Mouse (Mus musculus) megakaryocyte-erythroid progenitor cell, adult 5-6 weeks (primary cell): ENCODE measurements around the gene Gm12248. TPM values are rescaled to one million over a fixed set of nuclear protein-coding genes. Genes with fewer than 3 reads are reported as not detected.

ENCODE experiments used
- ATAC-seq: replicated peaks from 2 replicates; pipeline ENCODE4 v1.8.0; 2016; ENCODE audit warnings: mild to moderate bottlenecking, inconsistent platforms; ENCODE audit not compliant: severe bottlenecking, poor library complexity, low FRiP score, low TSS enrichment
- total RNA-seq, 2 experiments: library from RNA; stranded (forward) in 1 of 2; stranded (reverse) in 1 of 2; fragments of 200-1000, 215-1000 nt in 1 of 2; fragments of >200 nt in 1 of 2; fragmentation: Nextera tagmentation in 1 of 2; gene quantifications; 2 replicates each; pipeline ENCODE4 v1.2.3; 2014 to 2017

The Gm12248 gene
- total RNA-seq, 2 experiments from 2014 or later, result not detected

- peak; percentile 71 for ATAC-seq
Measured at GRCm38 (mm10) chr11:58057455-58057854, 35.5 kb downstream of the Gm12248 start.

- ATAC-seq, result no peak
Measured at GRCm38 (mm10) chr11:58046438-58046837, 46.5 kb downstream of the Gm12248 start.

- ATAC-seq, result no peak
Measured at GRCm38 (mm10) chr11:58042861-58043431, 50.0 kb downstream of the Gm12248 start.

GRCm38 (mm10) chr11:58039027-58039426, 53.9 kb downstream of the Gm12248 start:
- ATAC-seq, result 0 out of 2 replicates have a peak, but pooled peaks have one; percentile 66

- ATAC-seq, result 0 out of 2 replicates have a peak, but pooled peaks have one; percentile 31
Measured at GRCm38 (mm10) chr11:58033635-58034034, 59.3 kb downstream of the Gm12248 start.

GRCm38 (mm10) chr11:58031176-58031575, 61.8 kb downstream of the Gm12248 start:
- ATAC-seq, result no peak

GRCm38 (mm10) chr11:58029869-58030268, 63.1 kb downstream of the Gm12248 start:
- ATAC-seq, result no peak

GRCm38 (mm10) chr11:58028981-58029380, 64.0 kb downstream of the Gm12248 start:
- no peak for ATAC-seq

- no peak for ATAC-seq
Measured at GRCm38 (mm10) chr11:58026860-58027259, 66.1 kb downstream of the Gm12248 start.

- ATAC-seq, result no peak
Measured at GRCm38 (mm10) chr11:58026337-58026736, 66.6 kb downstream of the Gm12248 start.

- no peak for ATAC-seq
Measured at GRCm38 (mm10) chr11:58025881-58026280, 67.1 kb downstream of the Gm12248 start.

GRCm38 (mm10) chr11:58024671-58025070, 68.3 kb downstream of the Gm12248 start:
- peak; percentile 34; the same call in 1 of the 2 replicates for ATAC-seq

- ATAC-seq, result no peak
Measured at GRCm38 (mm10) chr11:58024271-58024670, 68.7 kb downstream of the Gm12248 start.

GRCm38 (mm10) chr11:58021618-58022017, 71.3 kb downstream of the Gm12248 start:
- ATAC-seq, result no peak

GRCm38 (mm10) chr11:58021095-58021494, 71.8 kb downstream of the Gm12248 start:
- no peak for ATAC-seq

- ATAC-seq, result no peak
Measured at GRCm38 (mm10) chr11:58018701-58019100, 74.2 kb downstream of the Gm12248 start.

- peak; percentile 56; the same call in 1 of the 2 replicates for ATAC-seq
Measured at GRCm38 (mm10) chr11:58018287-58018686, 74.6 kb downstream of the Gm12248 start.

GRCm38 (mm10) chr11:58017422-58017821, 75.5 kb downstream of the Gm12248 start:
- no peak for ATAC-seq

GRCm38 (mm10) chr11:58016371-58016770, 76.6 kb downstream of the Gm12248 start:
- no peak for ATAC-seq

GRCm38 (mm10) chr11:58015339-58015738, 77.6 kb downstream of the Gm12248 start:
- no peak for ATAC-seq

GRCm38 (mm10) chr11:58014604-58015003, 78.3 kb downstream of the Gm12248 start:
- ATAC-seq, result no peak
